Mouse (Mus musculus): ENCODE measurements around the gene Fcmr.

The Fcmr gene

GRCm38 (mm10) chr1:130864238-130864637 lies 1.2 kb upstream of the Fcmr start:
- DNase-seq: no peak

- DNase-seq: no peak
Observed at GRCm38 (mm10) chr1:130864741-130865140, 728 bp upstream of the Fcmr start.

GRCm38 (mm10) chr1:130872912-130873311 lies 7.4 kb downstream of the Fcmr start:
- DNase-seq: no peak

- peak; percentile 71 for DNase-seq
Observed at GRCm38 (mm10) chr1:130875139-130875538, 9.7 kb downstream of the Fcmr start.

GRCm38 (mm10) chr1:130875910-130876309 lies 10.4 kb downstream of the Fcmr start:
- DNase-seq: no peak

GRCm38 (mm10) chr1:130876931-130877509 lies 11.6 kb downstream of the Fcmr start:
- DNase-seq: peak; percentile 88

GRCm38 (mm10) chr1:130877889-130878614 lies 12.6 kb downstream of the Fcmr start:
- peak; percentile 56 for DNase-seq

GRCm38 (mm10) chr1:130879927-130880326 lies 14.5 kb downstream of the Fcmr start:
- DNase-seq: no peak

GRCm38 (mm10) chr1:130883146-130883545 lies 17.7 kb downstream of the Fcmr start:
- no peak for DNase-seq

GRCm38 (mm10) chr1:130887354-130887753 lies 21.9 kb downstream of the Fcmr start, which contains the start of gene Il24:
Il24 (minus strand) TSS chr1:130887454.
- no peak for DNase-seq

- DNase-seq: no peak
Observed at GRCm38 (mm10) chr1:130892446-130892845, 27.0 kb downstream of the Fcmr start.

GRCm38 (mm10) chr1:130893329-130894040 lies 28.0 kb downstream of the Fcmr start:
- no peak for DNase-seq

- no peak for DNase-seq
Observed at GRCm38 (mm10) chr1:130894468-130894867, 29.0 kb downstream of the Fcmr start.

GRCm38 (mm10) chr1:130902505-130902904 lies 37.0 kb downstream of the Fcmr start:
- no peak for DNase-seq

- no peak for DNase-seq
Observed at GRCm38 (mm10) chr1:130911401-130912010, 46.0 kb downstream of the Fcmr start, which contains the start of gene Il20. Il20 (minus strand) TSS chr1:130911451.

- no peak for DNase-seq
Observed at GRCm38 (mm10) chr1:130918323-130918980, 53.0 kb downstream of the Fcmr start.

- no peak for DNase-seq
Observed at GRCm38 (mm10) chr1:130926484-130926883, 61.0 kb downstream of the Fcmr start.

Measured in embryo, embryonic 11 days (tissue).